Mouse (Mus musculus) lung, postnatal 0 days (tissue): ENCODE results near the gene Kat6b.

ENCODE experiments used
- CTCF ChIP-seq: IDR thresholded peaks from 2 replicates; pipeline ENCODE4 v1.5.1; 2016; ENCODE audit warnings: antibody characterized with exemption, mild to moderate bottlenecking
- EP300 ChIP-seq: IDR thresholded peaks from 2 replicates; pipeline ENCODE4 v1.6.1; 2016; ENCODE audit warnings: antibody characterized with exemption, mild to moderate bottlenecking, control low read depth

DNA sequence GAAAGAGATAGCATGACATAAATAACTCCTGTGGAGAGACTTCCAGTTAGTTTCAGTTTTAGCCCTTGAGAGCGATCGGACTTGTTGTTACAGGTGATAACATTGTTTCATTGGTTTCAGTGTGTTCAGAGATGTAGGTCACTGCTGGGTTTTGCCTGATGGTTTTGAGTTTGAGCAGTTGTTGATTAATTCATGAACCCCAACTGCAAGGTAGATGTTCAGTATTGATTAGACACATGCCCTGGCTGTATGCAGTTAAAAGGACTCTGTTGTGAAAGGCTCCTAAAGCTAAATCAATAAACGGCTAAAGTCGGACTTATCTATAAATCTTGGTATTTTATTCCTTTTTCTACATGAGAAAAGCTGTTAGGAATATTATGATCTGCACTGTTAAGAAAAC lies 109.0 kb downstream of the Kat6b start:
- no peak for TF ChIP-seq EP300
- no peak for TF ChIP-seq CTCF
